Mouse (Mus musculus): ENCODE data around the gene Chrd.

Gene Chrd

DNA sequence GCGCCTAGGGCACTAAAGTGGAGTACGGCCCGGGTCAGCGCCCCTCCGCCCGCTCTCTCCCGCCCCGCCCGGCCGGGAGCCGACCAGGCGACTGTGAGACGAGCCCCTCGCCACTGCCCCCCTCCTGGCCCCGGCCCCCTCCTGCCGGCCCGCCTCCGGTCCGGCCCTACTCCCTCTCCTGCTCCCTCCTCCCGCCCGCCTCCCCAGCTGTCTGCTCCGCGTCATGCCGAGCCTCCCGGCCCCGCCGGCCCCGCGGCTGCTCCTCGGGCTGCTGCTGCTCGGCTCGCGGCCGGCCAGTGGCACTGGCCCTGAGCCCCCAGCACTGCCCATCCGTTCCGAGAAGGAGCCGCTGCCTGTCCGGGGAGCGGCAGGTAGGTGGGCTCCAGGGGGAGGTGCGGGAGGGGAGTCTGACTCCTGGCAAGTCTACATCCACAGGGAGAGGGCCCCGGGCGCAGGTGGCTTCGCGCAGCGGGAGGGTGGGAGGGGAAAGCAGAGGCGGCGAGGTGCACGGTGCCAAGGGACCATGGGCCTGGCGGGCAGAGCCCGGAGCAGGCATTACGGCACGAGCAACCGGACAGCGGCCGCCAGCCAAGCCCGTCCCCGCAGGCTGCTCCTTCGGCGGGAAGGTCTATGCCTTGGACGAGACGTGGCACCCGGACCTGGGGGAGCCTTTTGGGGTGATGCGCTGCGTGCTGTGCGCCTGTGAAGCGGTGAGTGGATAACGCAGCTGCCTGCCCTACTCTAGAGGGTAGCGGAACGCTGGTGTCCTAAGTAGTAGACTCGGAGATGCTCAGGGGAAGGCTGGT, at the start of gene Chrd:
TSS of gene Chrd (plus strand) at position 203 of the 806 bp plus-strand sequence.
- DNase-seq, result peak; percentile 88 to 90

DNA sequence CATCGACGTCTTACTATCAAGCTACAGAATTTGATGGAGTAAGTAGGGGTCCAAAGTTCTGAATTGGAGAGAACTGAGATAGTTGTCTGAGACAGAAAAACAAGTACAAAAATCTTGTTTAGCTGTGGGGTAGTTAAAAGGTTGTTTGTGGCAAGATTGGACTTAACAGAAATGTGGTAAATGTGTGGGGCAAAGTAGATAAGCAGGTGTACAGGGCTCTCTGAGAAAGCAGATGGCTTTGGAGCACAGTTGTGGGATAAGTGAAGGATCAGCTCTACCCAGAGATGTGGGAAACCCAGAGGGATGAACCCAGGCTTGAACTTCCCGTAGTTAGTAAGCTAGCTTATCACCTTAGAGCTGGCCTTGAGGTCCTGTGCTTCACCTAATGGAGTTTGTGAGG, 42.2 kb upstream of the Chrd start:
- no peak for DNase-seq

DNA sequence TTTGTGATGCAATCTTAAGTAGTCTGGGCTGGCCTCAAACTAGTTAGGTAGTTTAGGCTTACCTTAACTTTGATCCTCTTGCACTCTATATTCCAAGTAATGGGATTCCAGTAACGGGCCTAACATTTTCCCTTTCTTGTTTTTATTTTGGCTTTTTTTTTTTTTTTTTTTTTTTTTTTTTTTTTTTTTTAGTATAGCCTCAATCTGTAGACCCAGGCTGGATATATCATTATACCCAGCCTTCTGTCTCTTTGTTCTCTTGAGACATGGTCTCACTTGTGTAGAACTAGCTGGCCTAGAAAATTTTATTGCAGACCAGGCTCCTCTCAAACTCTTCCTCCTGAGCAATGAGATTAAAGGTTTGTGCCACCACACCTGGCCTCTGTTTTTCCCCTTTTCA, 41.3 kb upstream of the Chrd start:
- DNase-seq, result no peak

DNA sequence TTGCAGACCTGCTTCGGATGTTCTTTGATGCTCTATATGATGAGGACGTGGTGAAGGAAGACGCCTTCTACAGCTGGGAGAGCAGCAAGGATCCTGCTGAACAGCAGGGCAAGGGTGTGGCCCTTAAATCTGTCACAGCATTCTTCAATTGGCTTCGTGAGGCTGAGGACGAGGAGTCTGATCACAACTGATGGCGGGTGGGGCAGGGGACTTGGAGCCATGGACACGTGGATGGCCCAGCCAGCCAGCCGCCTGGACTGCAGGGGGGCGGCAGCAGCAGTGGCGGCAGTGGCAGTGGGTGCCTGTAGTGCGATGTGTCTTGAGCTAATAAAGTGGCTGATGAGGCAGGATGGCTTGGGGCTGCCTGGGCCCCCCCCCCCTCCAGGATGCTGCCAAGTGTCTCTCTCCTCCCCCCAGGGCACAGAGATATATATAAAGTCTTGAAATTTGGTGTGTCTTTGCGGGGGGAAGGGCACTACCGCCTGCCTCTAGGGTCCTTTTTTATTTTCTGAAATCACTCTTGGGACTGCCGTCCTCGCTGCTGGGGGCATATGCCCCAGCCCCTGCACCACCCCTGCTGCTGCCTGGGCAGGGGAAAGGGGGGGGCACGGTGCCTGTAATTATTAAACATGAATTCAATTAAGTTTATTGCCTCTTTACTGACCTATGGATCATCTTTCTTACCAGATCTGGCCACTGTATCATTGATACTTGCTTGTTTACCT, 40.5 kb upstream of the Chrd start:
- DNase-seq, result peak; percentile 39 to 42

DNA sequence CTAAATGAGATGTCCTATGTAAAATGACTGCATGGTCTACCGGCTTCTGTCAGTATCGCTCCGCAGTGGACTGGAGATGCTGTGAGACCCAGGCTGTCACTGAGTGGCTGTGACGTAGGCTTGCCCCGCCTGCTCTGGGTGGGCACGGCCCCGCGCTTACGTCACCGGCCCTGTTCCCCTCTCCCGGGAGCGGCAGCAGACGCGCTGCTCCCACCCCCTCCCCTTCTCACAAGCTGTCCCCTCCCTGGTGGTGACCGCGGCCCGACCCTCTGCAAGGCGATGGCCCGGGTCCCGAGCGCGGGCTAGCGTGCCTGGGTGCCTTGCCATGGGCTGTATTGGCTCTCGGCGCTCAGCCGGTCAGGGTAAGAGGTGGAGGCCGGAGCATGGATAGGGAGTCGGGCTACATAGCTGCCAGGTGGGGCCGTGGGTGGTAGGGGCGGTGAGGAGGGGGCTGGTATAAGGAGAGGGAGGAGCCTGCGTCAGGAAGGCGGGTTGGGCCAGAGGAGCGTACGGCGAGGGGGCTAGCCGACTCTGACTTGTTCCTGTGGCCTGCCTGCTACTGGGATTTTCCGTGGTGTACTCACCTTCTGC, 39.7 kb upstream of the Chrd start, which contains the start of gene Fam131a:
TSS of gene Fam131a (plus strand) at position 131 of the 591 bp plus-strand sequence.
- peak; percentile 98 to 99 for DNase-seq

DNA sequence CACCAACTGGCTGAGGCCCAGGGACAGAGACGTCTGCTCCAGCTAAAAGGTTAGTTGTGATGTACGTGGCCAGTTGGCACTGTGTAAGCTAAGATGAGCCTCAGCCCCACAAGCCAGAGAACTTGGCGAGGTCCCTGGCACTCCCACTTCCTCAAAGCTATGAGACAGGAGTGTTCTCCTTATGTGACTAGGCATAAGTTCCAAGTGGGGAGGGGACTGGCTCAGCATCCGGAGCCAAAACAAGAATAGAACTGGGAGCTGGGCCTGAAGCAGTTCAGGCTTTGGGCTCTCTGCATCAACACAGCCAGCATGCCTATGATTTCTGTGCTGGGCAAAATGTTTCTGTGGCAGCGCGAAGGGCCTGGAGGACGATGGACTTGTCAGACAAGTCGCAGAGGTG, 38.1 kb upstream of the Chrd start:
- DNase-seq, result peak; percentile 83 to 88

DNA sequence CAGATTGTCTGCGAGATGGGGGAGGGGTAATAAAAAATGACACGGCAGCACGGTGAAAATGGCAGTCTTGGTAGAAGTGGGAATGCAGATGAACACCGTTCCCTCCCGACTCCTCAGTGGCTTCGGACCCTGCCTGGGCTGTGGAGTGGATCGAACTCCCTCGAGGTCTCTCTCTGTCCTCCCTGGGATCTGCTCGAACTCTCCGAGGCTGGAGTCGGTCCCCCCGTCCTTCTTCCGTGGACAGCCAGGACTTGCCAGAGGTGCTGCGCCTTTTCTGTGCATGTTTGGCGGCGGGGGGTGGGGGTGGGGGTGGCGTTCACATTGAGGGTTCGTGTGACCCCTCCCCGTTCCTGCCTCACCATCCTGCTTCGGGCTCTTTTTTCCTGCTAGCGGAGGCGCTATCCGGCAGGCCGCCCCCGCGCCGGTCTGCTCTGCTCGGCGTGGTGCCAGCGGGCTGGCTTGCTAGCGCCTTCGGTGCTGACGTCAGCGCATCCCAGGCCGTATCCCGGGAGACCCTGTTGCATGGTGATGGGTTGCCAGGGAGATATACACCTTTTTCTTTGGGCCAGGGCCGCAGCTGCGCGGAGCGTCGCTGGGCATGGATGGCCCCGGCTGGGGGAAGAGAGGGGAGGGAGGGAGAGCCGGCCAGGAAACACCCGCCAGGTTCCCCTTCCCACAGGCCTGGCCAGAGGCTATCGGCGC, 37.2 kb upstream of the Chrd start:
- DNase-seq, result peak; percentile 96

DNA sequence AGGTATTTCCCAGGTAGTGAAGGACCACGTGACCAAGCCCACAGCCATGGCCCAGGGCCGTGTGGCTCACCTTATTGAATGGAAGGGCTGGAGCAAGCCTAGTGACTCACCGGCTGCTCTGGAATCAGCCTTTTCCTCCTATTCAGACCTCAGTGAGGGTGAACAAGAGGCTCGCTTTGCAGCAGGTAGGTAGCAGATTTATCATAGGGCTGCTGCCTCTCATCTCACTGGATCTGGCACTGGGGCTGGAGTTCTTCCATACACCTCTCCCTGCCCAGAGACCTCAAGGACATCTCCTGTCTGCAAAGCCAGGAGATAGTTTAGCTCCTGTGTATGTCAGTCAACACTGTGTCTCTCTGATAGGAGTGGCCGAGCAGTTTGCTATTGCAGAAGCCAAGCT, 33.7 kb upstream of the Chrd start:
- DNase-seq, result no peak

DNA sequence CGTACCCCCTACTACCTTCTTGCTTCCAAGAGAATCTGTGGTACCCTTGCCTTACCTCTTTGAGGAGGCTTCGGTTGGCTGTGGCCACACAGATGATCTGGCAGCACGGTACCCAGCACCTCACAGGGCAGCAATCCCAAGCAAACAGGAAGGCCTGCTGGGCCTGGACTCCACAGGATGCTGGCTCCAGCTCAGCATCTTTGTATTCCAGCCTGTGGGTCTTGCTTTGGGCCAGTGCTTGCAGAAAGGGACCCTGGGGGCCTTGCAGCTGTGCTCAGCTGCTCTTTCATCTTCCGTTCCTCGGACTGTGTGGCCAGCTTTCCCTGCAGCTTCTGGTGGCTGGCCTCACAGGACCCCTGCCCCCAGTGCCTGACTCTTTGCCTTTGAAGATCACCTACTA, 32.9 kb upstream of the Chrd start:
- DNase-seq, result peak; percentile 60 to 68

DNA sequence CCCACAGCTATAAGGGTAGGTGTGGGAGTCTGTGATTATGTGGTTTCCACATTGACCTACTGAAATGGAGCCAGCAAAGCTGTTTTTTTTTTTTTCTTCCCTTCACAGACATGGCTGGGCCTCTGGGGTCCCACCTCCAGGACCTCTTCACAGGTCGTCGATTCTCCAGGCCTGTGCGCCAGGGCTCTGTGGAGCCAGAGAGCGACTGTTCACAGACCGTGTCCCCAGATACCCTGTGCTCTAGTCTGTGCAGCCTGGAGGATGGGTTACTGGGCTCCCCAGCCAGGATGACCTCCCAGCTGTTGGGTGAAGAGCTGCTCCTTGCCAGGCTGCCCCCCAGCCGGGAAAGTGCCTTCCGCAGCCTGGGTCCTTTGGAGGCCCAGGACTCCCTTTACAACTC, 31.6 kb upstream of the Chrd start:
- DNase-seq, result no peak

DNA sequence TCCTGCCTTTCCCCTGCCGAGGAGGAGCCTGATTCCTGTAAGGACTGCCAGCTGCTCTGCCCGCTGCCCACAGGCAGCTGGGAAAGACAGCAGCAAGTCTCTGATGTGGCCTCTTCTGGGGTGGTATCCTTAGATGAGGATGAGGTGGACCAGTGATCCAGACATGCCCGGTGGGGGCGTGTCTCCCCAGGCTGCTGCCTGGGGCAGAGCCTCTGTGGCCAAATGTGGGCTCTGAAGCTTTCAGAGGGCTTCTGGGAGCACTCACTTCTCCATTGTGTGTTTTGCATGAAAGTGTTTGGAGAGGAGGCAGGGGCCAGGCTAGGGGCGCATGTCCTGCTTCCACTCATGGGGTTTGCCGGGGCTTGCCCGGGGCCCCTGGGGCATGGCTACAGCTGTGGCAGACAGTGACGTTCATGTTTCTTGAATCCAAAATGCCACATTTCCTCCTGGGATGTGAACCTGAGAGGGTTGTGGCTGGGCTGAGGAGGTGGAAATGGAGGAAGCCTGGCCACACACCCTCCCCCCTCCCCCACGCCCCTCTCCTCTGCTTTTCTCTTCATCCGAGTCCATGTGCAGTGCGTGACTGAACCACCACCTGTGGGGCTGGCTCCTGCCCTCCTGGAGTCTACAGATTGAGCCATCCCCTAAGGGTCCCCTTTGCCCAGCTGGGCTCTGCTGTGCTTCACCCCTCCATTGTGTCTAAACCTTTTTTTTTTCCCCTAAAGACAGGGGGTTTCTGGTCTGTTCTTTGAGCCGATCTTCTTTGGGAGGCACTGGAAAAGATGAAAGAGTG, 31.0 kb upstream of the Chrd start:
- DNase-seq, result no peak

DNA sequence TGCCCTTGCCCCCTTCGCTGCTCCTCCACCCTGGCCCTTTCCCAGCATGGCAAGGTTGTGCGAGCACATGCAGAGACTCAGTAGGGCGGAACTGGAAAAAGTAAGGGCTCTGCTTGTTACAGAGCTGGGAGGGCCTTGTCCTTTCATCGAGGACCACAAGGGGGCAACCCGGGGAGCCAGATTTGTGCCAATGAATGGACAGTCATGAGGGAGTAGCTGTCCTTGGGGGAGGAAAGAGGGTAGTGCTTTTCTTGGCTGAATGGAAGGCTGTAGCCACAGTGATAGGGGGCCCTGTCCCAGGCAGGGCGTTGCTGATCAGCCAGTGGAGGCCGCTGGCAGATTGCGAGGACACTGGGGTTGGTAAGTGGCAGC, 30.4 kb upstream of the Chrd start:
- peak; percentile 82 to 83 for DNase-seq

DNA sequence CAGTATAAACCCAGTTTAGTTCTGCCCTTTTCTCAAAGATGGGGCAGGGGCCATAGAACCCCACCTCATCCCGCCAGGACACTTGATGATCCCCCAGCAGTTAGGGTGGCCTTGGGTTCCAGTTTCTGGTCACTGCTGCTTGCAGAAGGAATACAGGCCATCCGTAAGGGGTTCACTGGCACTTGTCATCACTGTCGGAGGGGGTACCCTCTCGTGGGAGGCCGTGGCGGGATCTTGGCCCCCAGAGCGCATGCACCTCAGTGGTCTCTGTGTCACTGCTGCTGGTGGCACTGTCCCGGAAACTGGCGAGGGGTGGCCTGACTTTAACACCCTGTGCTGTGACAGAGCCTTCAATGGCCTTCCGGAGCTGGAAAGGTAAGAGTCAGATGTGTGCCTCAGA, 29.9 kb upstream of the Chrd start:
- no peak for DNase-seq

DNA sequence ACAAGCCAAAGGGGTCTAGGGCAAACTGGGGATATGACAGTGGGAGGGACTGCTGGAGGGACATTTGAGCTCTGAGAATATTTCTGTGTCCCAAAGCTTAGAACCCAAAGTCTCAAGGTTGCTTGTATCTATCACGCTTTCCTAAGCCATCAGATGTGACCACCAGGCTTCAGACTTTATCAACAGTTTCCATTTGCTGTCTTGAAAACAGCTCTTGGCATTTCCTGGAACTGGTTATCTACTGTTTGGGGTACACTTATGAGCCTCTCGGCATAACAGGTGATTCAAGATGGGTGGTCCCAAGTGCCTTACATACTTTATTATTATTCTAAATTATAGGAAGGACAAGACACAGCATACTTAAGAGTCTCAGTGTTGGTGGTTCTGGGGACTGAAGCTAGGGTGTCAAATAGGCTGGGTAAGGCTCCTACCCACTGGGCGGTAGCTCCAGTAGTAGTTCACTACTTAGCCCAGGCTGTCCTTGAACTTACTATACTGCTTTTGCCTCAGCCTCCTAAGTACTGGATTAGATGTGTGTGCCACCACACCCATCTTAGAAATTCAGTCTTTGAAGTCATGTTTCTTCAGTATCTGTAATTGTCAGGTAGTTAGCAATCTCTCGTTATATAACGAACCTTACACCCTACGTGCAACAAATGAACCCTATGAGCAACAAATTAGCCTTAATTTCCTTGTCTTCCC, 29.1 kb upstream of the Chrd start:
- DNase-seq, result no peak

DNA sequence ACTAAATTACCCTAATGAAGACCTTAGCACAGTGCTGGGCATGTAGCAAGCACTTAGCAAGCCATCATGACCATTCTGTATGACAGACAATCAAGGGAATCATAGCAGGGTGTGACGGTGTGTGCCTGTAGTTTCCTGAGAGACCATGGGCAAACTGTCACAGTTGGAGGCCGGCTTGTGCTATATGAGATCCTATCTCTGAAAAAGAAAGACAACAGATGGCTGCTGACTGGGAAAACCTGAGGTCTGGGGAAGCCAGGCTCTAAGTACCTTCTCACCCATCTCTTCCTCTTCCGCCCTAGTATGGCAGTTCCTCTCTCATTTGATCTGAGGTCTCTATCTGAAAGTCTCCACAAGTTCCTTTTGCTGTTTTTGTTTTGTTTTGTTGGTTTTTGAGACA, 27.1 kb upstream of the Chrd start:
- peak in 1 of 2 experiments; percentile 43 for DNase-seq

DNA sequence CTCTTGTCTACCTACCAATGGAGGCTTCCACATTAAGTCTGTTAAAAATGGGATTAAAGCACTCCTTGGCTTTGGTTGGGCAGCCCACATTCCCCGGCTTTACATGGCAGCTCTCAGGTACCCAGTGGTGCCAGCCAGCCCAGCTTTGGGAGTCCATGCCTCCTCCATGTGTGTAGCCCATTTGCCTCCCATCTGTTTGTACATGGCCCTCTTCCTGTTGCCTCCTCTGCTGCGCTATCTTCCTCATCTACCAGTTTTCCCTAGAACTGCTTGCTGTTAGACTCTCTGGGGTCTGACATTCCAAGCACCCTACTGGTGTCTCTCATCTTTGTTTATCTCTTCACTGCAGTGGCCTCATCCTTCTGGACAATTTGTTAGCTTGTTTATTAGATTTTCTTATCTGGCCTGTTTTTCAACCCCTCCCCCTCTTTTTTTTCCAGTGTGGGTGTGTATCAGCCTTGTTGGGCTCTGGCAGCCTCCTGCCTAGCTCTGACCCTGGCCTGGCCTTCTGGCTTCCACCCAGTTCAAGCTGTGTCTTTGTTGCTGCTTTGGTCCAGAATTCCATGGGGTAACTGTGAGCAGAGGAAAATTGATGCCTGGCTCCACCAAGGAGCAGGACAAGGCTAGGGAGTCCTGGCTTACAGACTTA, 26.4 kb upstream of the Chrd start:
- DNase-seq, result peak in 1 of 2 experiments; percentile 39

DNA sequence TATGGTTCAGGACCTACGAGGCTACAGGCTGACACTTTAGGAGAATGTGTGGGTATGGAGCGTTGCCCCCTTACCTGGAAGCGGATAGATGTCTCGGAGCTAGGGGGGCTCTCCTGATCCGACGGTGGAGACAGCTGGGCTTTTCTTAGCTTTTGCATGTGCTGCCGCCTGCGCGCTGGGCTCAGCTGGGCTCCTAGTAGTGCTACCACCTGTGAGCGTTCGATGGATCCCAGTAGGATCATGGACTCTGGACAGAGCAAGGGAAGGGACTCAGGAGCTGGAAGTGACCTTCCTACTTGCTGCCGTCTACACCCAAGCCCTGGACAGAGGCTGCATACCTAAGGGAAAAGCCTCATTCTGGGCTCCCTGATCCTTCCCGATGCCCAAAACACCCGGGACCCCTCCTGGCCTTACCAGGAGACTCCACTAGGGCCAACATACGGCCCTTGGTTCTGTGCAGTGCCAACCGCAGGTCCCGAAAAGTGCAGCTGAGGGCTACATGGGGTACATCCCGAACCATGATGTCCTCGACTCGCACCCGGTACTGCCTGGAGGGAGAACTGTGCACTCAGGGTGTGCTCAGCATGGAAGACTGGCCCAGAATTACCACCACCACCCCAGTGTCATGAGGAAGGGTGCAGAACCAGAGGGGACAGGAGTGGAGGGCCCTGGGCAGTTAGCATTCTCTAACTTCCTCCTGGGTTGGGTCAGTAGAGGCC, 24.5 kb upstream of the Chrd start:
- DNase-seq, result no peak

DNA sequence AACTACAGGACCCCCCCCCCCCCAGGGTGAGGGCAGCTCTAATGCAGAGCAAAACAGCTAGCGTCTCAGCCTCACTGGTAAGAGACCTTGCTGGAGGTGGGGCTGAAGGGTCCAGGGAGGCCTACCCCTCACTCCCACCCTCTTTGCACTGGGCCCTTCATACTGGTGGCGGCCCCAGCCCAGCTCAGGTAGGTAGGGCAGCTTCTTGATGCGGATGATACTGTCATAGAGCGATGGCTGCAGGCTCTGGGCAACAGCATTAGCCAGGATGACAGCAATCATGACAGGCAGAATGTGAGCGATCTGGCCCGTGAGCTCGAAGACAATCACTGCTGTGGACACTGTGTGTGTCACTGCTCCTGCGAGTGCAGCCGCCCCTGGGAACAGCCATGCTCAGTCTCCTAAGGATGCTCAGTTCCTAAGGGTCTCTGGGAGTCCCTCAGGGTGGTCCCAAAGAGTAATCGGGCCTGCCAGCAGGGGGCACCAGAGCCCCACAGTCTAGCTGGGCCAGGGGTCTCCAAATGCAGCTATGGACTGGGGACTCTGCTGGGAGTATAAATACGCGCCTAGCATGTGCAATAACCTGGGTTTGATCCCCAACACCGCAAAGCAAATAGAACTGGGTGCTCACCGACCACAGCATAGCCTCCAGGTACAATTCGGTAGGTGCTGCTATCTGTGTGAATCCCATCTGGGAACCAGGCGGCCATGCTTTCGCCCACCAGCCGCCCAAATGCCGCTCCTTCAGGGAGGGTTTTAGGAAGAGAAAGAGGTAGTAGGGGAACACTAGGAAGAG, 23.8 kb upstream of the Chrd start:
- peak; percentile 82 to 84 for DNase-seq

DNA sequence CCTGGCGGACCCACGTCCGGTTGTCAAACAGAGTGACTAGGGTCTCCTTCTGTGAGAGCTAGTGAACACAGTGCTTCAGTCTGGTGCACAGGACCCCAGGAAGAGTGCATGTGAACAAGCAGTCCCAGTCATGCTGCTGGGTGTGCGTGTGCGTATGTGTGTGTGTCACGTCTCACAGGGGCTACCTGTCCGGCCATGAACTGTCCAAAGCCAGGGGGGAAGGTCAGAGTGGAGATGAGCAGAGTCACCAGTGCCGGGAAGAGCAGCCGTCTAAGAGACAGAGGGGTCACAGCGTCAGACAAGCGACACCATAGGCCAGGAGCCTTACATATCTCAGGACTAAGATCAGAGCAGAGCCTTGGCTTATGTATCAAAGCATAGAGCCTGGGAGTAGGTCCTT, 22.6 kb upstream of the Chrd start:
- no peak for DNase-seq

DNA sequence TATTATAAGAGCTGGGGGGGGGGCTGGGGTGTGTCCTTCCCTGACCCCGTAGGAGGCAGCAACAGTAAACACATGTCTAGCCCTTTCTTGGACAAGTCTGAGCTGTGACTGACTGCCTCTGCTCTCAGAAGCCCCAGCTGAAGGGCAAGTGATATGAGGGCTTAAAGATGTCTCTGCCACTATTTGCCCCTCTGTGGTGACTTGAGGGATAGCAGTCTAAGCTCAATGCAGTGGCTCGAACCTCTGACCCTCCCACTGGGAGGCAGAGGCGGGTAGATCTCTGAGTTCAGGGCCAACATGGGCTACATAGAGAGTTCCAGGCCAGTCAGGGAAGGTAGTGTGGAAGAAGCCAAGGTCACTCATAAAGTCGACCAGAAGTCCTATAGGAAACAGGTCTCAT, 22.1 kb upstream of the Chrd start:
- DNase-seq, result peak in 1 of 2 experiments; percentile 50

Measured in cerebellum, postnatal 10 days (tissue).